Mouse (Mus musculus): ENCODE measurements around the gene Ppp2r5c. TPM values are rescaled to one million over a fixed set of nuclear protein-coding genes. Genes with fewer than 3 reads are reported as not detected.
A peak's percentile ranks its signal among the peaks of the same experiment; 100 is the strongest.

Gene Ppp2r5c
- total RNA-seq, 2 experiments from 2014 or later = 266 to 272 TPM

DNA sequence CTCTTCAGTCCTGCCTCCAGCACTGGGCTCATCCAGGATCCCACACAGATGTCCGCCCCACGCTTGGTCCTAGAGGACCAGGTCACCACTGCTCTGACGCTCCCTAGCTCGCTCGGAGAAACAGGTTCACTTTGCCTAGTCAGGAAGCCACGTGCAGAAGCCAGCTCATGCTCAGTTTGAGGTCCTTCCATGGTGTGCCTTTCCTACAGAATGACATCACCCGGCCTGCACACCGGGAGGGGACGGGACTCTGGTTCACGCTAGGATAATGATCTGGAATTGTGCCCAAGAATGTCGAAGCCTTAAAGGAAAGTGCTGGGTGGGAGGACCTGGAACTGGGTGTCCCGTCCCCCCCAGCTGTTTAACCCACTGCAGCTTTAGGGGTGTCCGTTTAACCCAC, 105.2 kb downstream of the Ppp2r5c start:
- H3K4me3 ChIP-seq = no peak overlapping the region
- no peak overlapping the region for H3K27ac ChIP-seq
- DNase-seq (ENCODE audit: extremely low spot score in 1 of 2, low spot score in 2 of 2) = no peak
- intact Hi-C loops (cut with DNase I) = no loop called here
- TF ChIP-seq CTCF (IDR thresholded peaks at IDR 0.05) = no peak

DNA sequence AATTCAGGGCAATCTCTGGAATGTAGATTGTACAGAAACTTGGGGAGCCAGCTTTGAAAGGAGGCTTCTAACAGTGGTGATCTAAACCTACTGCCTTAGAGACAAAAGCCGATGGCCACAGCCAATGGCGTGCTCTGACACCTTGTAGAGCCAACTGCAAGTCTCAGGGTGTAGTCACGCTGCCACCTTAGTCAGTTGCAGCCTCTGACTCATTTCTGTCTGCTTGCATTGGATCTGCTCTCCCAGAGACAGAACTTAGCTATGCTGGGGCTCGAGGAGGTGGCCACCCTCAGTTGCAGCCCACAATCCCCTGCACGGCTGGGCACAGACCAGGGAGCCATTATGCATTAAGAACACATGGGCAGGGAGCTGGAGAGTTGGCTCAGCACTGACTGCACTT, 106.4 kb downstream of the Ppp2r5c start:
- no peak for TF ChIP-seq CTCF (IDR thresholded peaks at IDR 0.05)
- Histone ChIP-seq H3K4me3 (no peak overlapping the region), H3K27ac (no peak overlapping the region)
- intact Hi-C loops (cut with DNase I) = no loop called here
- no peak for DNase-seq (ENCODE audit: extremely low spot score in 1 of 2, low spot score in 2 of 2)

DNA sequence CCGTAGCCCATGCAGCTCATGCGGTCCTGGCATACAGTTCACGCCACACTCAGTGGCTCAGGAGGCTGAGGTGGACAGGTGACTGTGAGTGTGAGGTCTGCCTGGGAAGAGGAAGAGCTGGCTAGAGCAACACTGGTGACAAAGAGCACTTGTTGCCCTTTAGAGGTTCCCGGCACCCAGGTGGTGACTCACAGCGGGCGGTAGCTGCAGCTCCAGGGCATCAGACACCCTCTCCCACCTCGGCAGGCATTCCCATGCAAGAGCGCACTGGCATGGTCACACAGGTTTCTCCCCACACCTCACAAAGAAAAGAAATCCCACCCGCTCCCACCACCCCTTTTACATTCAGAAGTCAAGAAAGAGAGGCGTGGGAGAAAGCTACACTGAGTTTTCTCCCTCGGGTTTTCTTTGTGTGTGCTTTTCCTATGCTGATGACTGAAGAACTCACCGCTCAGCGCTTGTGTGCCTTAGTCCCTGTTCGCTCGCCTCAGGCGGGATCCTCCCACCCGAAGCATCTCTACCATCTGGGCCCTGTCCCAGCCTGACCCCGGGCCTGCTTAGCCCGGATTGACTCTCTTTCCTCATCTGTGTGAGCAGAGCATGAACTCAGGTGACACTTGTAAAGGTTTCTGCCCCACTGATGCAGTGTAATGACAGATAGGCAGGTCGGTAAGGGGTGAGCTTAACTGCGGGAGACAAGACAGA, 108.8 kb downstream of the Ppp2r5c start:
- H3K27ac ChIP-seq = no peak overlapping the region
- no peak for DNase-seq (ENCODE audit: extremely low spot score in 1 of 2, low spot score in 2 of 2)
- H3K4me3 ChIP-seq = no peak overlapping the region
- no peak for TF ChIP-seq CTCF (IDR thresholded peaks at IDR 0.05)
- intact Hi-C loops (cut with DNase I) = no loop called here

DNA sequence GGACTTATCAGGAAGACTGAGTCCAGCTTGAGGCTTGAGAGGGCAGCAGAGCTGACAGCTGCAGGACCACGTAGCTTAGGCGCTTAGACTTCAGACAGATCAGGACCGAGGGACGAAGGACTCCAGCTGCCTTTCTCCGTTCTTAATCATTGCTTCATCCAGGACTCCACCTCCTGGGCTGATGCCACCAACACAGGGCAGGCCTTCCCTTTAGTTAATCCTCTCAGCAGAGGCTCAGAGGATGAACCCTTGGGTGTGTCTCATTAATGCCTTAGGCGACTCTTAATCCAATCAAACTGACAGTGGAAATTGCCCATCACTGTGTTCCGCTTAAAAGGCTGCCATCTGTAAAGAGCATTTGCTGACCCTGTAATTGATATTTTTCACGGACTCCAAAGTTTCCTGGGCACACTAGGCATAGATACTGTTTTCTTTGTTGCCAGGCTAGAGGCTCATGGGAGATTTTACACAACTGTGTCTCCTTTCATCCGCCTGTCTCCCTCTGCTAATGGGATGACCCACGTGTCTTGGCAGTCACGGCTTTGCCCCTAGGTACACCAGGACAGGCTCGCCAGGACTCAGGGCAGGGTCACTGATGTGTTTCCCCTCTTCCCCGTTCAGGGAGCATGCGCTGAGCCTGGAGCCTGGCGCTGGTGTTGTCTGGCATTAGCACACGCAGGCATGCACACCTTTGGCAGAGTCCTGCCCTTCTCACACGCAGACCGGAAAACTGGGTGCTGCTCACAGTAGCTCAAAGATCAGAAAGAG, 110.1 kb downstream of the Ppp2r5c start:
- H3K4me3 ChIP-seq = no peak overlapping the region
- TF ChIP-seq CTCF (IDR thresholded peaks at IDR 0.05) = no peak
- intact Hi-C loops (cut with DNase I) = no loop called here
- no peak overlapping the region; the same call in 1 of the 2 replicates for H3K27ac ChIP-seq
- DNase-seq (ENCODE audit: extremely low spot score in 1 of 2, low spot score in 2 of 2) = no peak

DNA sequence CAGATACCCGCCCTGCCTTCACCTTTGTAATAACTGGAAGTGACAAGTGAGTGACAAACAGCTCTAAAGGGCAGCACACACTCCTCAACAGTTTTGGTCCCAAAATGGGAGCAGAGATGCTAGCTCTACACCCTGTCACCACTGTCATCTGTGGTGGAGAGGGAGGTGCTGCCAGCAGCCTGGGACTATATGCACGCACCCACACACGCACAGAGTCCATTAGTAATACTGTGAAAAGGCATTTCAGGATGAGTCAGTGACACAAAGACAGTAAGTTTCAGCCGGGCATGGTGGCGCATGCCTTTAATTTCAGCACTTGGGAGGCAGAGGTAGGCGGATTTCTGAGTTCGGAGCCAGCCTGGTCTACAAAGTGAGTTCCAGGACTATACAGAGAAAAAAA, 111.3 kb downstream of the Ppp2r5c start:
- Histone ChIP-seq H3K4me3 (no peak overlapping the region), H3K27ac (no peak overlapping the region)
- TF ChIP-seq CTCF (IDR thresholded peaks at IDR 0.05) = no peak
- intact Hi-C loops (cut with DNase I) = no loop called here
- DNase-seq (ENCODE audit: extremely low spot score in 1 of 2, low spot score in 2 of 2) = no peak

DNA sequence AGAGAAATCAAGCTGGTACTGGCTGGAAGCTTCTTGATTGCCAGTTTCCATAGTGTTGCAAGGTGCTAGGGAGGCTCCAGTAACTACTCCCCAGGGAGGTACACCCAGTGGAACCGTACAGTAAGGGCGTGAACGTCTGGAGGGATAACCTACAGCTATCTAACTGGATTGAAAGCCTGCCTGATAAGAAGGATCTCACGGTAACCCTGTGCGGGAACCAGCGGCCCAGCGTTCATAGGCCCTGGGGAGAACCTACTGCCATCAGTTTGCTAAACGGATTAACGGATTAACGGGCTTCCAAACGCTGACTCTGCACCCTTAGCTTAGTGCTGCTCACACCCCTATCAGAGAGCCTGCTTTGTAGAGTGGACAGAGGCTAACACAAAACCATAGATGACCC, 116.5 kb downstream of the Ppp2r5c start:
- TF ChIP-seq CTCF (IDR thresholded peaks at IDR 0.05) = no peak
- intact Hi-C loops (cut with DNase I) = loop anchor here (5.0 kb wide), 1 partner anchor 111 kb away; no protein-coding TSS in a partner anchor
- Histone ChIP-seq H3K27ac (no peak overlapping the region), H3K4me3 (no peak overlapping the region)
- DNase-seq (ENCODE audit: extremely low spot score in 1 of 2, low spot score in 2 of 2) = no peak

DNA sequence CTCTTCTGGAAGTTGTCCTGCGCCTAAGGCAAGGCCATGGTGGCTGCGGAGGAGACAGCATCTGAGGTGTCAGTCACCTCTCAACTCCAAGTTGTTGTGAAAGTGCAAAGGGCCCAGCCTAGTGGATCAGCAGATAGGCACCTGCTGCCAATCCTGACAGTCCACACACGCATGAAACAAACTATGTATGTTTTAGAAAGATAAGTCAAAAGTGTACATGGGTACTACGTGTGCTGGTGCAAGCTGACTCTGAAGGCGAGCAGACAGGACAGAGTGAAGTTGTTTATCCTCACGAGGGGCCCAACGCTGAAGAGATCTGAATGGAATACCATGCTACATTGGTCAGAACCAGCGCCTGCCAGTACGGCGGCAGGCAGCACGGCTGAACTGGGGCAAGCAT, 117.9 kb downstream of the Ppp2r5c start:
- intact Hi-C loops (cut with DNase I) = loop anchor here (5.0 kb wide), 1 partner anchor 113 kb away; no protein-coding TSS in a partner anchor
- H3K27ac ChIP-seq = no peak overlapping the region
- no peak overlapping the region for H3K4me3 ChIP-seq
- TF ChIP-seq CTCF (IDR thresholded peaks at IDR 0.05) = no peak
- no peak for DNase-seq (ENCODE audit: extremely low spot score in 1 of 2, low spot score in 2 of 2)

DNA sequence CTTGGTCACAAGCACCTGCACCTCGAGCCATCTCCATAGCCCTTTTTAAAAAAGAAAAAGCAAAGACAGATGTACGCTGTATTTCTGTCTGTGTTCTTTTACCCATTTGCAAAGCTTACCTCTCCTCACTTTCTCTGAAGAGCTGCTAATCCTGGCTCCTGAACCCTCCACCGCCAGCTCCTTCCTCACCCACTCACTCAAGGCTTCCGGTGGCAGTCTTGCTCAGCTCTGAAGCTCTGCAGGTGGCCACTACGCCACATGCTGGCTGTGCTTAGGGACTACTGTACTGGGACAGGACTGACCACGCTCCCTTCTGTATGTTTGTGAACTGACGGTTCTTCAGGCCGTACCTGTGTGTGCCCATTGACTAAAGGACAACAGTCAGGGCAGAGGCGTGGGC, 119.4 kb downstream of the Ppp2r5c start:
- intact Hi-C loops (cut with DNase I) = no loop called here
- Histone ChIP-seq H3K4me3 (no peak overlapping the region), H3K27ac (no peak overlapping the region)
- no peak for DNase-seq (ENCODE audit: extremely low spot score in 1 of 2, low spot score in 2 of 2)
- peak; percentile 8 for TF ChIP-seq CTCF (IDR thresholded peaks at IDR 0.05)

DNA sequence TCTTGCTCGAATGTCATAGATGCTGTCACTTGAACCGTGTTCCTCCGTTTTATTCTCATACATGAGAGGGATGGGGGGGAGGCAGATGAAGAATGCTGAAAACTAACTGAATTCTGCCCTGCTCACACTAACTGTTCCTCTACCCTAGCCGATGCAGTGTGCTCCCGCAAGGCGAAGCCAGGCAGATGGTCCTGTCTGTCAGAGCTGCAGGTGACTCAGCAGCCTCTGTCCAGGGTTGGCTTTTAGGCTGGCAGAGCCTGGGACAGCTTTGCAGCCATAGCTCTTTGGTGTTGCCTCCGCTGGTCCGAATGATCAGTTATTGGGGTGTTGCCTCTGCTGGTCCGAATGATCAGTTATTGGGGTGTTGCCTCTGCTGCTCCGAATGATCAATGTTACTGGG, 124.1 kb downstream of the Ppp2r5c start:
- DNase-seq (ENCODE audit: extremely low spot score in 1 of 2, low spot score in 2 of 2) = no peak
- no peak for TF ChIP-seq CTCF (IDR thresholded peaks at IDR 0.05)
- intact Hi-C loops (cut with DNase I) = no loop called here
- H3K4me3 ChIP-seq = no peak overlapping the region
- H3K27ac ChIP-seq = no peak overlapping the region

DNA sequence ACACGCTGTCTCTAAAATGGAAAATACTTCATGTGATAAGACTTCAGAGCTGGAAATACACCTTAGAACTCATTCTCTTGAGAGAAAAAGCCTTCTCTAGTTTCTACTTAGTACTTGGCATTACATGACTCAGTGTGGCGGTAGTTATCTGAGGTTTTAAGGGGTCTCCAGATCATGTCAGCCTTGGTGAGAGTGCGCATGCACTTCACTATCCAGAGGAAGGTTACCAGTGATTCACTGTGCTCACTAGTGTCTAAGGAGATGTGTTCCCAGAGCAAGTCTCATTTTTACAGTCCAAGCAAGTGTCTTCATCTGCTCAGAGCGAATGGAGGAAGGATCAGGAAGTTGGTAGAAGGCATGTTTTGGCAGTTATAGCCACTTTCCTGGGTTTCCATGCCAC, 125.4 kb downstream of the Ppp2r5c start:
- Histone ChIP-seq H3K4me3 (no peak overlapping the region), H3K27ac (no peak overlapping the region)
- TF ChIP-seq CTCF (IDR thresholded peaks at IDR 0.05) = no peak
- no peak for DNase-seq (ENCODE audit: extremely low spot score in 1 of 2, low spot score in 2 of 2)
- intact Hi-C loops (cut with DNase I) = no loop called here

DNA sequence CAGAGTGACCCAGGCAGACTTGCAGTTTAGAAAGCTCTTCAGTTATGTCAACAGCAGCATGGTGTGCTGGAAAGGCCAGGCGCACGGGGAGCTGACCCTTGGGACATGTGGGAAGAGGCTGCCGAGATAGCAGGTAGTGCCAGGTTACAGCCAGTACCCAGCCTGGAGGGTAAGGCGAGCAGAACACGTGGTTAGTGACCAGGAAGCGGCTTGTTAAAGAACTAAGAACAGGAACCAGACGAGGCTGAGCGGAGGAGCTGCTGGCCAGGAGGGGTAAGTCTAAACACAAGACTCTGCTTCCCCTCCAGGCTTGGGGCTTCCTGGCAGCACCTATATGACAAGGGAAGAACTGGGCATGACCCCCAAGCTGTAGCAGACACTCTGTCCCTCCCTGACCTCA, 126.7 kb downstream of the Ppp2r5c start:
- Histone ChIP-seq H3K27ac (no peak overlapping the region), H3K4me3 (no peak overlapping the region)
- no peak for TF ChIP-seq CTCF (IDR thresholded peaks at IDR 0.05)
- intact Hi-C loops (cut with DNase I) = no loop called here
- no peak for DNase-seq (ENCODE audit: extremely low spot score in 1 of 2, low spot score in 2 of 2)

DNA sequence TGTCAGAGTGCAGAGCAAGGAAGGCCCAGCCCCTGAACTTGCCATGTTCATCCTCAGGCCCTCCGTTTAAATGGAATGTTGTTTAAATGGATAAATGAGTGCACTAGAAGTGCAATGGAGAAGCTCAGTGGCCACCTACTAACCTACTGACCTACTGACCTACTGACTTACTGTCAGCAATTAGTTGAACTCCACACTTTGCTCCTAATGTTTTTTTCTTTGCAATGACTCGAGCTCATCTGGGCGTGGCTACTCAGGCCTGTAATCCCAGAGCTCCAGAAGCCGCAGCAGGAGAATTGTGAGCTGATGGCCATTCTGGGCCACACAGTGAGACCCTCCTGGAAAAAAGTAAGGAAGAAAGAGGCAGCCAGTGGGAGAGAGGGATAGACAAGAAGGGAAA, 129.0 kb downstream of the Ppp2r5c start:
- TF ChIP-seq CTCF (IDR thresholded peaks at IDR 0.05) = no peak
- intact Hi-C loops (cut with DNase I) = no loop called here
- H3K4me3 ChIP-seq = no peak overlapping the region
- no peak for DNase-seq (ENCODE audit: extremely low spot score in 1 of 2, low spot score in 2 of 2)
- no peak overlapping the region for H3K27ac ChIP-seq

DNA sequence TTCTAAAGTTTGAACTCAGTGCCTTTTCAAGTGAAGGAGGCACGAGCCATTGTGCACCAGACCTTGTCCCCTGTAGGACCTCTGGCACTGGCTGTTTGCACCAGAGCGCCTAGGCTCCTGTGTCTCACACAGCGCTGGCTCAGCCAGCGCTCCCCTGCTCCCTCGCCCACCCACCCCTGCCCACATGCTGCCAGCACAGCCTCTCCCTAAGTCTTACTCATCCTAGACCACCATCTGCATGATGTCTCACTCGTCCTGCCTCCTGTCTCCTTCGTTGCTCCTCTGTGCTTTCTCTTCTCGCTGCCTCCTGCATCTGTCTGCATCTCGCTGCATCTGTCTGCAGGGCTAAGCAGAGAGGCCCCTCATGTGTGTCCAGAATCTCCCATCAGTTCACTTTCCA, 131.4 kb downstream of the Ppp2r5c start:
- intact Hi-C loops (cut with DNase I) = no loop called here
- TF ChIP-seq CTCF (IDR thresholded peaks at IDR 0.05) = no peak
- no peak for DNase-seq (ENCODE audit: extremely low spot score in 1 of 2, low spot score in 2 of 2)
- Histone ChIP-seq H3K4me3 (no peak overlapping the region), H3K27ac (no peak overlapping the region)
